Mouse (Mus musculus) lung, postnatal 25 days (tissue): ENCODE data around the gene Rgs16.

Source experiments
- DNase-seq: peaks from one replicate; pipeline ENCODE4 v3.0.0; 2022; ENCODE audit warnings: low spot score

The Rgs16 gene

DNA sequence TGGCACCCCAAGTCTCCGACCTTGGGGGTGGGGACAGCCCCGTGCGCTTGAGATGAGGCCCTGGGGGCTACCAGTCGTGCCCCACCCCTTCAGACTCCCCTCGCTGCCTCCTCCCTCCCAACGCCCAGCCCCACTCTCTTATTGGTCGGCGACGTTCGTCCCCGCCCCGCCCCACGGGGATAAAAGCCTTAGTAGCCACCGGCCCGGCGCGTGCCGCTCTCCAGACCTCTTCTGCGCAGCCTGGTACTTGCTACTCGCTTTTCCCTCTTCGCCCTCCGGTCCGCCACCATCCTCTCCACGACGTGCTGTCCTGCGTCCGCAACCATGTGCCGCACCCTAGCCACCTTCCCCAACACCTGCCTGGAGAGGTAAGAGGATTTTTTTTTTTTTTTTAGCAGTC, at the start of gene Rgs16:
Rgs16 (plus strand) TSS at position 205 of the 400 bp plus-strand sequence.
- DNase-seq, result peak; percentile 70

- no peak for DNase-seq
Measured at GRCm38 (mm10) chr1:153692526-153692925, 47.6 kb upstream of the Rgs16 start.

GRCm38 (mm10) chr1:153694372-153695120, 45.6 kb upstream of the Rgs16 start:
- no peak for DNase-seq

GRCm38 (mm10) chr1:153695398-153695797, 44.8 kb upstream of the Rgs16 start:
- no peak for DNase-seq

GRCm38 (mm10) chr1:153696093-153696492, 44.1 kb upstream of the Rgs16 start:
- no peak for DNase-seq

DNA sequence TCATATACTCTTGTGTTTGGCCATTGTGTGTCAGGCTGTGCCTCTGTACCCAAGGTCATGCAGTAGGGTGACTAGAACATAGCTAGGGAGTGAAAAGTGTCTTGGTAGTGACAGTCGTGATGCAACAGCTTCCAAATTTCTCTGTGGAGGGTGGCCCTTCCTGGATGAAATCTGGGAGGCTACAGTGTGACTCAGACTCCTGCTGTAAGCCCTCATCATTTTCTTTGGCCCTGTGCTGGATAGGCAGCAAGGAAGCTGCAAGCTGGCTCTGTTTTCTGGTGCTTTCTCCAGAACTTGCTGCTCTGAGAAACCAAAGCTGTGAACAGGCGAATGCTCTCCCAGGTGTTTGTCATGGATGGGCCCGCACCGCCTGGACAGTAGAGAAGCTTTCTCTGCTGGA, 43.6 kb upstream of the Rgs16 start:
- DNase-seq, result no peak

GRCm38 (mm10) chr1:153697581-153698251, 42.4 kb upstream of the Rgs16 start:
- DNase-seq, result no peak

DNA sequence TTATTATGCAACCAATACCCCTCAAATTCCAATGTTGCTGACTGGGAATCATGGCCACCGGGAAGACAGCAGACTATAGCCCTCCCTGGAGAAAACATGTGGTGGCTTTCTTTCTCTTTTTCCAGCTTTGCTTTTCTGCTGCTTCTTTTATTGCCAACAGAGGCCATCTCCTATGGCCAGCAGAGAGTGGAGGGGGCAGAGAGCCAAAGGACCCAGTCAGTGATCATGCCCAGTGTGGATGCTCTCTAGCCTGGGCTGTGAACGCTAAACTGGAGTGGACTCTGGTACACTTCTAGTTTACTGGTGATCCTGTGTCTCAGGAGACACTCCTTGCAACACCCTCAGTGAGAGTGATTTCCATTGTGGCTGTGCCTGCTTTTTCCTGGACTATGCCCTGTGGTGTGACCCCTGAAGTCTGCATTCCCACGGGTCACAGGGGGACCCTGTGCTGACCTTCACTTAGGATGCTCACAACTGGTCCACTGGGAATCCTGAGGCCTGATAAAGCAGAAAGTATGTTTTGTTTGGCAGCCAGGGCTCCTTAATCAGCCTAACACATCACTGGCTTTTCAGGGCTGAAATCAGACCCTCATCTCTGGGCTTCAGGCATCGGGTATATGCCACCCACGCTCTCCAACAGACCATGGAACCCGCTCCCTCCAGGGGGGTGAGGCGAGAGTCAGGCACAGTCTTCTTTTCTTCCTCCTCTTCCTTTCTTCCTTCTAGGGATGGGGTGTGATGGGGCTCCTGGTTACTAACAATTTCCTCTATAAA, 41.7 kb upstream of the Rgs16 start:
- DNase-seq, result no peak

- DNase-seq, result peak; percentile 12
Measured at GRCm38 (mm10) chr1:153700448-153701063, 39.6 kb upstream of the Rgs16 start.

DNA sequence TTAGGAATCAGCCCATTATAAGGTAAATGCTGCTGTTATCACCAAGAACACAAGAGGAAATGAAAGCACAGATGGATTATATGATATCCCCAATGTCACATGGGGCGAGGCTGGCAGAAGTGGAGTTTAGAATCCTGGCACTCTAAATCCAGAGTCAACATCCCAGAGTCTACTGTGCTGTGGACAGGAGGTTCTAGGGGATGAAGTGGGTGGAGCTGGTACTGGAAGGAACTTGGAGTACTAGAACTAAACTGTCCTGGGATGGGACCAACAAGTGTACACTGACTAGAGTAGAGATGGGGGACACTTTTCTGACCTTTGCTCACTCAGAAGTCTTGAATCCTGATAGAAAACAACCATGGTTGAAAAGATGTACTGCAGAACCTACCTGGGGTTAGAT, 38.7 kb upstream of the Rgs16 start:
- no peak for DNase-seq

GRCm38 (mm10) chr1:153702166-153702852, 37.8 kb upstream of the Rgs16 start:
- DNase-seq, result no peak

DNA sequence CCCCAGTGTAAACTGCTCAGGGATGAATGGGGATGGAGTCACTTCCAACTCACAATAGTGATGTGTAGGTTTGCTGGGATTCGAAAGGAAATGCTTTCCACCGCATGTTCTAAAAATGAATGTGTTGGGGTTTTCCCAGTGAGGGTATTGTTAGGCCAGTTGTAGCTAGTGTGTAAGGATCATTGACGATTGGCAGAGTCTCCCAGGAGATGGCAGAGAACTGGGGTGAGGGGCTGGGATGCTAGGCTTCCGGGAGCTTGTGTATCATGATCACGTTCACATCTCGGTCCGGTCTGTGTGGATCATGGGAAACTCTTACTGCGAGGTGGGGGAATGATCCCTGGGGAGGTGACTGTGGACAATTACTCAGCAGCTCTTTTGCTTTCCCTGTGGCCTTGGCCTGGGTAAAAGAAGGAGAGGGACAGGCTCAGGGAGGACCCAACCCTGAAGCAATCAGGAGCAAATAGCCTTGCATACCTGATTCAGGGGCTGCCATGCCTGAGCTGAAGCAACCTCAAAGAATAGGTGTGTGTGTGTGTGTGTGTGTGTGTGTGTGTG, 37.2 kb upstream of the Rgs16 start:
- no peak for DNase-seq

DNA sequence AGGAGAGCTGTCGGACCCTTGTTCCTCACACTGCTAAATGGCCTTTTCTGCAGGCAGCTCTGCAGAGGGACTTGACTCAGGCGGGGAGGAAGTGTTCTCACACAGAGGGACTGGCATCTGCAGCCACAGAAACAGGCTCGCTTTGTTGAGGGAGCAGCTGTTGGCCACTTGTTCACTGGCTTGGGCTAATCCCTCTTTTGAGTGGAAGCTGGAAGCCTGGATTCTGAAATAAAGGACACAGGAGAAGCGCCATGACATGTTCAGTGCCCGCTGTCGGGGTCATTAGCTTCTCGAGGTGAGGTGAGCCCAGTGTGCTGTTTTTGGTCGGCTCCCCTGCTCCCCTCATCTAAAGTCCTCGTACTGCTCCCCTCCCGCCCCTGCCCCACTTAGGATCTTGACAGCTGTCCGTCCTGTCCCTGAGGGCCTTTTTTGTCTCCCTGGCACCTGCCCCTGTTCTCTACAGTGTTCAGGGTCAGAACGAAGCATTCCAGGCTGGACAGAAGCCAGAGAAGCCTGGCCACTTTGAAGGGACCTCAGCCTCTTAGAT, 36.6 kb upstream of the Rgs16 start:
- no peak for DNase-seq

GRCm38 (mm10) chr1:153704174-153704573, 36.0 kb upstream of the Rgs16 start:
- DNase-seq, result no peak

- DNase-seq, result no peak
Measured at GRCm38 (mm10) chr1:153704996-153705395, 35.2 kb upstream of the Rgs16 start.

DNA sequence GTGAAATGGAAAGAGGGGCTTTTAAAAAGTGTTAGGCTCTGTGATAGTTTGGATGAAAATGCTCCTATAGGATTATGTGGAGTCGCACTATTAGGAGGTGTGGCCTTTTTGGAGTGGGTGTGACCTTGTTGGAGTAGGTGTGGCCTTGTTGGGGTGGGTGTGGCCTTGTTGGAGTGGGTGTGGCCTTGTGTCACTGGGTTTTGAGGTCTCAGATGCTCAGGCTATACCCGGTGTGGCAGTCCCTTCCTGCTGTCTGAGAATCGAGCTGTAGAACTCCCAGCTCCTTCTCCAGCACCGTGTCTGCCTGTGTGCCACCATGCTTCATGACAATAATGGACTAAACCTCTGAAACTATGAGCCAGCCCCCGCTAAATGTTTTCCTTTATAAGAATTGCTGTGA, 31.5 kb upstream of the Rgs16 start:
- DNase-seq, result no peak

DNA sequence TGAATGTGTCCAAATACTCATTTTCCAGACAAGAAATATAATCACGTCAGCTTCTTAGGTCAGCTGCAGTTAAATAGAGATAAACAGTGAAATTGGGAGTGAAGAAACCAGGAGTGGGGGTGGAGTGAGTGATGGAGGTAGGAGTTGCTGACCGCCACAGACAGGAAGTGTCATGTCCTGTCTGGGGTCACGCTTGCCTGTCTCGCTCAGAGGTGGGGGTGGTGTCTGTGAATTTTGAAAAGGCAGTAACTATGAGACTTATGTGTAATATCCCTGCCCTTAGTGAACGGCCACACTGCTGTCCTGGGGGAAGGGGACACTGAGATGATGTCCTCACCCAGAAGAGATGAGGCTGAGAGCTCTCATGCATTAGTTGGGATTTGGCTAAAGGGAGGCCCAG, 30.7 kb upstream of the Rgs16 start:
- no peak for DNase-seq

DNA sequence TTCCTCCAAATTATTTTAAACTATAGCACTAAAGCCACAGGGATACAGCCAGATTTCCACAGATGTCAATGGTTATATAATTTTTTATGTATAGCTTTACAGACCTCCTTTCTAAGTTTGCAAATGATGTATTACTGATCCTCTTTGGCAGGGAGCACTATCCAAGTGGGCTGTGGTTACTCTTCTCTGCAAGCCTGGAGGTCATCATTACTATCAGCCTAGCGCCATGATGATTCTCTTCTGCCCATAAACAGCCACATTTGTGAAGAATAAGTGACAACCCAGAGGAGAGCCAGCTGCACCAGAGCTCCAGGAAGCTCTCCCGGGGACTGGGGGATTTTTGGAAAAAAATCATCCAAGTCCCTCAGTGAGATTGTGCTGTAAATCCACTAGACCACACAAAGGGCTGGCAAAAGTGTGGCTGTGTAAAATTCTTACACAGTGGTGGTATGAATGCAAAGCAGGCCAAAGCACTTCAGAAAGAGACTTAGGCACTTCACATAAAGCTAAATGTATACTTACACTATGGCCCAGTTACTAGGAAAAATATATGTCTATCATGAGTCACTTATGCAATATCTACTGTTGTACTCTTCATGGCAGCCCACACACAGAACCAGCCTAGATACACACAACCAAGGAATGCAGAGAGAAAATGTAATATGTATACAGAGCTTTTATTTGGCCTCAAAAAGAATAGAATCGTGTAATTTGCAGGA, 28.4 kb upstream of the Rgs16 start:
- no peak for DNase-seq

DNA sequence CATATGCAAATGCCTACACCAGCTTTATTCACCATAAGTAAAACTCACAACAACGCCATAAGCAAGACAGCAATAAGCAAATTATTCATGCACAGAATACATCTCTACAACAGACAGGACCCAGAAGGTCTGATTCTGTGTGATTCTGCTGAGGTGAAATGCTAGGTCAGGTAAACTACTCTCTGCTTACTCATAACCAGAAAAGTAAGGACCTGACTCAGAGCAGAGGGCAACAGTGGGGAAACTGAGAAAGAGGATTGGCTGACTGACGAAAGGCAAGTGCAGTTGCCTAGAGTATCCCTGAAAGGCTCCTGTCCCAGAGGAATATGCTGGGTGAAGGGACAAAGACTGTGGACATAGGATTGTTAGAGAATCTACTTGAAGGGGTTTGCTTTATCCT, 27.5 kb upstream of the Rgs16 start:
- no peak for DNase-seq

- DNase-seq, result no peak
Measured at GRCm38 (mm10) chr1:153717990-153718389, 22.2 kb upstream of the Rgs16 start.

DNA sequence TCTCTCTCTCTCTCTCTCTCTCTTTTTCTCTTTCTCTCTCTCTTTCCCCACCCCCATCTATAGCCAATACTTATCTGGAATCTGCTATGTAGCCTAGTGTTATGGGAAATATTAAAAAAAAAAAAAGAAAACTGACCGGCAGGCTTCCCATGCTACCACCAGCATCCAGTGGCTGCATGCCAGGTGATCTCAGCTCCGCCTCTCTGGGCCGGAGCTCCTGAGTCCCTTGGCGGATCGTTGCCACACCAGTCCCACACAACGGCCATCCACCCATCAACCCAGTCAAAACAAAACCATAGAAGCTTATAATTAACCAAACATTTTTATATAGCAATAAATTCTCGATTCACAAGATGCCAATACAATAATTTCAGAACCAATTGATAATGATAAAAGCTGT, 19.2 kb upstream of the Rgs16 start:
- no peak for DNase-seq
